Mouse (Mus musculus) spleen, adult 2 months (tissue): ENCODE data around the gene Cdpf1. TPM values are rescaled to one million over a fixed set of nuclear protein-coding genes. Genes with fewer than 3 reads are reported as not detected.
"Not testable (repeated sequence)": the region's sequence is repeated elsewhere in the genome, so short reads cannot be mapped to it uniquely, and the experiment has no call there.

ENCODE experiments used
- DNase-seq, 2 experiments: peaks; one replicate each; pipeline versions ENCODE4 v3.0.0 to v3.0.0-alpha.2; 2012 to 2021; ENCODE audit warnings: low spot score in 2 of 2, low read depth in 1 of 2
- H3K27ac ChIP-seq: fragments of 200-500 bp; 2 replicates; pipeline ENCODE4 v1.5.1; 2012; ENCODE audit warnings: low read length, inconsistent platforms; ENCODE audit not compliant: insufficient read depth
- H3K27me3 ChIP-seq: fragments of 200-500 bp; 2 replicates; pipeline ENCODE4 v1.6.1; 2012; ENCODE audit warnings: mild to moderate bottlenecking, moderate library complexity, low read length, inconsistent platforms; ENCODE audit not compliant: control insufficient read depth, insufficient read depth
- H3K36me3 ChIP-seq: fragments of 200-500 bp; 2 replicates; pipeline ENCODE4 v1.6.1; 2012; ENCODE audit warnings: mild to moderate bottlenecking, low read length, inconsistent platforms; ENCODE audit not compliant: control insufficient read depth, insufficient read depth
- H3K4me1 ChIP-seq: fragments of 200-500 bp; 2 replicates; pipeline ENCODE4 v1.6.1; 2011; ENCODE audit warnings: inconsistent platforms; ENCODE audit not compliant: control insufficient read depth, insufficient read depth, insufficient read length
- H3K4me3 ChIP-seq: fragments of 200-500 bp; 2 replicates; pipeline ENCODE4 v1.5.1; 2011; ENCODE audit warnings: mild to moderate bottlenecking, inconsistent platforms; ENCODE audit not compliant: insufficient read depth, insufficient read length; ENCODE audit errors: extremely low read depth
- CTCF ChIP-seq: fragments of 200-500 bp; IDR thresholded peaks from 2 replicates; pipeline ENCODE4 v1.5.1; 2011; ENCODE audit warnings: mild to moderate bottlenecking, inconsistent platforms; ENCODE audit not compliant: insufficient read depth, insufficient read length, insufficient replicate concordance; ENCODE audit errors: extremely low read depth
- POLR2A ChIP-seq: fragments of 200-500 bp; IDR thresholded peaks from 2 replicates; pipeline ENCODE4 v1.6.1; 2011; ENCODE audit warnings: low read depth, low read length, inconsistent platforms
- WGBS: fragments of 180-500 bp; shearing (Covaris S2); methylation state at CpG from one replicate; pipeline ENCODE4 v1.1.7; 2018; 5-methylcytosine and 5-hydroxymethylcytosine counted together
- polyA plus RNA-seq: library from polyadenylated mRNA; depleted of rRNA; stranded (reverse); fragments of >200 nt; gene quantifications from 2 replicates; pipeline ENCODE4 v1.2.3, GENCODE M21; 2012

Gene Cdpf1
- polyA plus RNA-seq, 1 experiment: 24.3 TPM

- Histone ChIP-seq H3K4me3 (no peak overlapping the region), H3K4me1 (no peaks in the 10 kb centered on the region), H3K27me3 (0 out of 2 replicates have a peak, but pooled peaks cover 1% of the 10 kb centered on the region), H3K36me3 (no peaks in the 10 kb centered on the region), H3K27ac (no peak overlapping the region)
- DNase-seq: no peak
- TF ChIP-seq CTCF: no peak
- TF ChIP-seq POLR2A: no peak
- 89% methylated on average over 4 of the region's 4 CpGs for WGBS
Observed at GRCm38 (mm10) chr15:85783146-85783545, 28.4 kb downstream of the Cdpf1 start.

- WGBS: 85% methylated on average over 6 of the region's 6 CpGs
- H3K27ac ChIP-seq, H3K27me3 ChIP-seq, DNase-seq, H3K4me3 ChIP-seq, H3K4me1 ChIP-seq, H3K36me3 ChIP-seq: not testable (repeated sequence)
Observed at GRCm38 (mm10) chr15:85778891-85779290, 32.6 kb downstream of the Cdpf1 start.

GRCm38 (mm10) chr15:85776771-85777170 lies 34.7 kb downstream of the Cdpf1 start:
- no peaks in the 10 kb centered on the region for H3K36me3 ChIP-seq
- no peak for DNase-seq
- H3K27ac ChIP-seq: no peak overlapping the region
- H3K4me1 ChIP-seq: no peaks in the 10 kb centered on the region
- TF ChIP-seq CTCF: no peak
- no peak for TF ChIP-seq POLR2A
- no peaks in the 10 kb centered on the region for H3K27me3 ChIP-seq
- 77% methylated on average over 5 of the region's 5 CpGs for WGBS
- no peak overlapping the region for H3K4me3 ChIP-seq

GRCm38 (mm10) chr15:85776241-85776640 lies 35.3 kb downstream of the Cdpf1 start:
- WGBS: 55% methylated on average over 2 of the region's 2 CpGs

GRCm38 (mm10) chr15:85775001-85775400 lies 36.5 kb downstream of the Cdpf1 start:
- Histone ChIP-seq H3K36me3 (no peaks in the 10 kb centered on the region), H3K27ac (no peak overlapping the region), H3K4me3 (no peak overlapping the region), H3K27me3 (no peaks in the 10 kb centered on the region), H3K4me1 (no peaks in the 10 kb centered on the region)
- TF ChIP-seq CTCF: no peak
- no peak for TF ChIP-seq POLR2A
- 90% methylated on average over 7 of the region's 7 CpGs for WGBS
- no peak for DNase-seq

More at GRCm38 (mm10) chr15:85776241-85776640, 35.3 kb downstream of the Cdpf1 start:
- no peaks in the 10 kb centered on the region for H3K4me1 ChIP-seq
- no peak overlapping the region for H3K27ac ChIP-seq
- DNase-seq: no peak
- TF ChIP-seq POLR2A (no peak), CTCF (no peak)
- H3K36me3 ChIP-seq: no peaks in the 10 kb centered on the region
- no peaks in the 10 kb centered on the region for H3K27me3 ChIP-seq
- H3K4me3 ChIP-seq: no peak overlapping the region

- 84% methylated on average over 9 of the region's 9 CpGs for WGBS
- H3K27ac ChIP-seq: no peak overlapping the region
Observed at GRCm38 (mm10) chr15:85774419-85774818, 37.1 kb downstream of the Cdpf1 start.

GRCm38 (mm10) chr15:85772146-85772740 lies 39.3 kb downstream of the Cdpf1 start:
- Histone ChIP-seq H3K27ac (no peak overlapping the region), H3K4me1 (no peaks in the 10 kb centered on the region), H3K27me3 (no peaks in the 10 kb centered on the region), H3K36me3 (no peaks in the 10 kb centered on the region), H3K4me3 (no peak overlapping the region)
- no peak for DNase-seq
- no peak for TF ChIP-seq POLR2A
- no peak for TF ChIP-seq CTCF
- 55% methylated on average over 11 of the region's 11 CpGs for WGBS

More at GRCm38 (mm10) chr15:85774419-85774818, 37.1 kb downstream of the Cdpf1 start:
- Histone ChIP-seq H3K27me3 (no peaks in the 10 kb centered on the region), H3K36me3 (no peaks in the 10 kb centered on the region), H3K4me3 (no peak overlapping the region), H3K4me1 (no peaks in the 10 kb centered on the region)
- TF ChIP-seq CTCF (no peak), POLR2A (no peak)
- no peak for DNase-seq
